Mouse (Mus musculus) thymus, adult 18-20 months (tissue): ENCODE data around the gene Zcchc7.

Source experiments
- DNase-seq, 2 experiments: peaks; one replicate each; pipeline ENCODE4 v3.0.0; 2022; ENCODE audit warnings: mixed read lengths in 2 of 2

Zcchc7 gene

DNA sequence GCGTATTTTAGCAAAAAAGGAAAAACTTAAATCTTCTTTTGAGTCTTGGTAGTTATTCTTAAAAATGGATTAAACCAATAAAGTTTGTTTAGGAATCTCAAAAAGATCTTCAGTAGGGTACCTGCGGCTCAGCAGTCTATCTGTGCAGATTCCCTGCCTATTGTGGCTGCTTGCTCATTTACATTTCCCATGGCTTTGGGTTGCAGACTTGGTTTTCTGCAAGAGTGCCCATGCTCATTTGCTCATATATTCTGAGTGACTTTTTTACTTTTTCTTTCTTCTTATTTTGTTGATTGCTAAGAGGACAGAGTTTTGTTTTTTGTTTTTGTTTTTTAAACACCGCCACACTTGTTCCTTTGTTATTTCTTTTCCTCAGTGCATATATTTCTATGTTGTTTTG, 19.2 kb downstream of the Zcchc7 start:
- no peak for DNase-seq

GRCm38 (mm10) chr4:44776651-44777050, 21.0 kb downstream of the Zcchc7 start:
- no peak for DNase-seq

DNA sequence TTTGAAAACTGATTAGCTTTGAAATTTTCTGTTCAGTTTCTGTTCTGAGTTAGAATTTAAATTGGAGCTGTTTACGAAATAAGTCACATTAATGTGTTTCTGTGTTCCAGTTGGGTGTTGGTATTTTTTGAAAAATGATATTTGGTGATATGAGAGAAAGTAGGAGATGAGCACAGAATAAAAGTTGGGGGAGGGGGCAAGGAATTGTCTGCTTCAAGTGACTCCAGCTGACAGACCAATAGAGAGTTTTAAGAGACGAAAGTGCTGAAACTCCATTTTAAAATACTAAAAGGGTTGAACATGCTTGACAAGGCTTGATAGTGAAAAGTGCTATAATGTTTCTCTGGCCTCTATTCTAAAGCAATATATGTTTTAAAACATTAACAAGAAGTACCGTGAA, 21.4 kb downstream of the Zcchc7 start:
- no peak for DNase-seq

DNA sequence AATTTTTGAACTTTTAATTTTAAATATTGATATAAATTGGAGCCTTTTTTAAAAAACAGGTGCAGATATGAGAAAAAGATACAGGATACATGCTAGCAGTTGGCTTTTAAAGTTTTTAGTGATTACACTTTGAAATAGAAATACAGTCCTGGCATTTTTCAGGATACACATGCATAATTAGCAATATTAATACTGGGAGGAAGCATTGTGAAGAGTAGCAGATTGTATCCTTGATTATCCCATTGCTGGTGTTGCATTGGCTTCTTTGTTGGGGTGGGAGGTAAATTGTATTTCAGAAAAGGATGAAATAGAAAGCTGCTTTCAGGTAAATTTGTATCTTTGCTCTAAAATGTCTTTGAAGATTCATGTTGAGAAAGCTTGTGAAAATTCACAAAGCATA, 22.0 kb downstream of the Zcchc7 start:
- DNase-seq: no peak

DNA sequence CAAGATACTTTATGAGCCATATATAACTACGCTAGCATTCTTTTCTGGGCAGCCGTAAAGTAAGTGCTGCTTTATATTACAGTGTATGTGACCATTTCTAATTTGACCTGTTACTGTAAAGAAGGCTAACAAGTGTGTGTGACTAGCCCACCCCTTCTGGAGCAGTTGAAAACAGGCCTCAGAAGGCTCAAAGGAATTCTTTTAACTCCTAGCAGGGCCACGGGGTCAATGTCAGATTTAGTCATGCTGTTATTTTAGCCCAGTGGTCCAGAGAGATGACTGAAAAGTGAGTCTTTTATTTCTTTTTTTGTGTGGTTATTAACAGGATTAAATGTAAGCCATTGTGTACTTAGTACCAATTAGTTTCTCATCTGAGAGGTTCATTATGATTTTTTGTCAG, 22.6 kb downstream of the Zcchc7 start:
- DNase-seq: no peak

GRCm38 (mm10) chr4:44780462-44781157, 24.9 kb downstream of the Zcchc7 start:
- no peak for DNase-seq

GRCm38 (mm10) chr4:44781494-44781893, 25.8 kb downstream of the Zcchc7 start:
- DNase-seq: no peak

GRCm38 (mm10) chr4:44783566-44784292, 28.1 kb downstream of the Zcchc7 start:
- no peak for DNase-seq

- DNase-seq: no peak
Measured at GRCm38 (mm10) chr4:44812855-44813254, 57.2 kb downstream of the Zcchc7 start.

- no peak for DNase-seq
Measured at GRCm38 (mm10) chr4:44813770-44814169, 58.1 kb downstream of the Zcchc7 start.

GRCm38 (mm10) chr4:44816584-44816983, 60.9 kb downstream of the Zcchc7 start:
- DNase-seq: no peak

- no peak for DNase-seq
Measured at GRCm38 (mm10) chr4:44830609-44831008, 74.9 kb downstream of the Zcchc7 start.

- DNase-seq: no peak
Measured at GRCm38 (mm10) chr4:44851835-44852251, 96.2 kb downstream of the Zcchc7 start.

DNA sequence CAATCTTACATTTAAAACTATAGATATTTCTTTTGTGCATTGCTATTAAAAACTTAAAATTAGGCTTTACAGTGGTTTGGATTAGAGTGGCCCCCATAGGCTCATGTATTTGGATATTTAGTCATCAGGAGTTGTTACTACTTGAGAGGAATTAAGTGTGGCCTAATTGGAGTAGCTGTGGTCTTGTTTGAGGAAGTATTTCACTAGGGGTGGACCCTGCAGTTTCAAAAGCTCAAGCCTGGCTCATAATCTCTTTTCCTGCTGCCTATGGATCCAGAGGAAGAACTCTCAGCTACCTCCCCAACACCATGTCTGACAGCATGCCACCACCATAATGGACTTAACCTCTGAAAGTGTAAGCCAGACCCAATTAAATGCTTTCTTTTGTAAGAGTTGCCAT, 115.9 kb downstream of the Zcchc7 start:
- no peak for DNase-seq

DNA sequence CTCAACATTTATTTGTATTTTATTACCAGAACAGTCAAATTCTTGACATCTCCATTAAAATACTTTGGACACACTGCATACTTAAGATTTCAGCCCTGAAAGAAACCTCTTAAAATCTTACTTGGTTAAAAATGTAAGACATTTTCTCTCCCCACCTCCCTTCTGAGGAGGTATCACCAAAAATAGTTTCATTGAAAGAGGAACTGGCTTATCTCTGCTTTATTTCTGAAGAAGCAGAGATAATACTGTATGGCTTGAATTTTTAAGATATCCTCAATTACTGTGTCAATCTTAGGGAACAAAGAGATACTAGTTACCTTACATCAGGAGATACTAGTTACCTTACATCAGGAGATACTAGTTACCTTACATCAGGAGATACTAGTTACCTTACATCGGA, 116.4 kb downstream of the Zcchc7 start:
- DNase-seq: no peak

DNA sequence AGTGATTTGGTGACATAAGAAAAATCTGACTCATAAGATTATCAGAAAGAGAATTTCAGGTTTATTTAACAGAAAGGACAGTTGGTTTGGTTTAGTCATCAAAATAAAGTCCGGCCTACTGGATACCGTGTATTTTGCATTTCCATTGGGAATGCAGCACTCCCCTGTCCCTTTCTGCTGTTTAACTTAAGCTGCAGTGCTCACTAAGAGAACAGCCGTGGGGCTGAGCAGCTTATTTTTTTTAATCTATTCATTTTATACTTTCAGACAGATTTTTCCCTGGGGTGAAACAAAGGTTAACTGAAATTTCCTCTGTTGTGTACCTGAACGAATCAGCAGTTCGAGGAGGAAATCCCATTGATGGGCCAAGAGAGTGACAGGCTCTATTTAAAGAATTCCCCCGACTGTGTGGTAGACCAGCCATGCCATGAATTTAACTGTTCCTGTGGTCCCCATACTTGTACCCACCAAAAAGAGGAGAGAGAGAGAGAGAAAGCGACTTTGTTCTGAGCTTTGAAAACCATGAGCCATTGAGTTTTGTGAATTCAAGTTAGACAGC, 124.5 kb downstream of the Zcchc7 start:
- DNase-seq: no peak

DNA sequence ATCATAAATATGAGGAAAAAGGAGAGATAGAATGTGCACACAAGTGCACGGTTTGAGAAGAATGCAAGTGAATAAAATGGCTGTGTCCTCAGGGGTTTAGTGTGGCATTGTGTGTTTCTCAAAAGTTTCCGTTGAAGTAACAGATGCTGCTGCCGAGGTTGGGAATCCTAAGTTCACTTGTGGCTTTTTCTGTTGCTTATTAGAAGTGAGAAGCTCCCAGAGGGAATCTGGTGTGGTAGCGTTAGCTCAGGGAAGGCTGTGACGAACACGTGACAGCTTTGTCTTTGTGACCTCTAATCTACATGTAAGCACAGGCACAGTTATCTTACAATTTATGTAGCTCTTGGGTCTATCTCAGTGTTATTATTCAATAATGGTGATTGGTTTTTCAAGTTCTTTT, 130.5 kb downstream of the Zcchc7 start:
- DNase-seq: no peak

GRCm38 (mm10) chr4:44891344-44891743, 135.7 kb downstream of the Zcchc7 start:
- DNase-seq: no peak

- DNase-seq: peak in 1 of 2 experiments; percentile 10
Measured at GRCm38 (mm10) chr4:44905651-44906271, 150.1 kb downstream of the Zcchc7 start.

DNA sequence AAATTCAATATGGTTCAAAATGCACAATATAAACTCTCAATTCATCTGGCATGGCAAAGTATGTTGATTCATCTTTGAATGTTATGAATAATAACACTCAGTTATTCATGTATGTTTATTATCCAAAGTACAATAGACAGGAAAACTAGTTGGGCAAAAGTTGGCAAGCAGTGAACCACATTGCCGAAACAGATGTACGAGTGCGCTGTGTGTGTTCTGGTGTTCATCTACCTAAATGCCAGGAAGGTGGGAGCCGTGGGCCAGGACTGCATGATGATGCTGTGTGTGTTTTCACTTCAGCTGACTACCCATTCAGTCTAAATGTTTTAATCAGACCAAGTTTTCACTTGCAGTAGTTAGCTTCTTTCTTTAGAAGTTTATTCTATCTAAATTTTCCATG, 150.7 kb downstream of the Zcchc7 start:
- DNase-seq: no peak

DNA sequence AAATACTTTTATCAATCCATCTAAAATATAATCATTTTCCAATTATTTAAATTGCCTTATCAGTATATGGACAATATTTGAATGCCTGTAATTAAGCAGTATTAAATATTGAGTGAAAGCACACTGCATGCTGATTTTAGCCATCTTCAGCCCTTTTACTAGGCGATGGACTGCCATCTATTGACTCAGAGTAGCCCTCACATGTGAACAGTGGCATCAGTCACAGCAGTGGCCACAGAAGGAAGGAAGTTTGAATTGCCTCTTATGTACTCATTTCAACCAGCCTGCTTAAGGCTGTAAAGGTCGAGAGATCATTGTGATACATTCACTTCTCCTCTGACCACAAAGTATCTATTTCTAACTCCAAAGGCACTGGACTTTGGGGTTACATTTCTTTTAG, 154.4 kb downstream of the Zcchc7 start:
- DNase-seq: no peak

DNA sequence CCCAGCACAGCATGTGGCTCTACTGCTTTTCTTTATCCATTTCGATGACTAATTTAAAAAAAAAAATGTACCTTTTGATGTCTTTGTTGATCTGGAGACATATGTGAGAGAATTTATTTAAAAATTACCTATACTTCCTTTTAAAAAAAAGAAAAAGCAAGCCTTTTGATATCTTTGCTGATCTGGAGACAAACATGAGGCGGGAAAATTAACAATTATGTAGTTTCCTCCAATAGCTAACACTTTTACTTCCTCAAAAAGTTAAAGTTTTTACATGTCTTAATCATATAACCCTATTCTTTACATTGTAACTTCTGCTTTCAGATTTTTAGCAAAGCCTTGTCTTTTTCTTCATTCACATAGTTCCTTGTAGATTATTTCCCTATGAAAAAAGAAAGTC, 155.2 kb downstream of the Zcchc7 start:
- DNase-seq: no peak

- no peak for DNase-seq
Measured at GRCm38 (mm10) chr4:44917312-44917848, 161.7 kb downstream of the Zcchc7 start.

DNA sequence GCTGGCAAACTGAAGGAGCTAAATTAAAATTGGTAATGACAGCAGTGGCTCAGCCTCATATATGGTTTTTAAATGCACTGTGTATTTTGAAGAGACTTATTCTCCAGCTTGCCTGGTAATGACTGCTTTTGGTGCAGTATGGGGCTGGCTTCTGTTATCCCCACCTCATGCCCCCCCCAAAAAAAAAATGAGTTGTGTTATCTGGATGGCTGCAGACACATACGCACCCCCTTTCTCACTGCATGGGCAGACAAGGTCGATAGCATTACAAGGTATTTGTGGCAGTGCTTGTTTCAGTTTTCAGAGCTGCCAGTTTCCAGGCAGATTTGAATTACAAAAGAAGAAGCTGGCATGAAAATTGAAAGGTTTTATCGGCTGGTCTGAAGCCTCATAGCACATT, 162.2 kb downstream of the Zcchc7 start:
- DNase-seq: no peak
